Mouse (Mus musculus): Measurements from ENCODE around the gene Prpf6.

The Prpf6 gene

DNA sequence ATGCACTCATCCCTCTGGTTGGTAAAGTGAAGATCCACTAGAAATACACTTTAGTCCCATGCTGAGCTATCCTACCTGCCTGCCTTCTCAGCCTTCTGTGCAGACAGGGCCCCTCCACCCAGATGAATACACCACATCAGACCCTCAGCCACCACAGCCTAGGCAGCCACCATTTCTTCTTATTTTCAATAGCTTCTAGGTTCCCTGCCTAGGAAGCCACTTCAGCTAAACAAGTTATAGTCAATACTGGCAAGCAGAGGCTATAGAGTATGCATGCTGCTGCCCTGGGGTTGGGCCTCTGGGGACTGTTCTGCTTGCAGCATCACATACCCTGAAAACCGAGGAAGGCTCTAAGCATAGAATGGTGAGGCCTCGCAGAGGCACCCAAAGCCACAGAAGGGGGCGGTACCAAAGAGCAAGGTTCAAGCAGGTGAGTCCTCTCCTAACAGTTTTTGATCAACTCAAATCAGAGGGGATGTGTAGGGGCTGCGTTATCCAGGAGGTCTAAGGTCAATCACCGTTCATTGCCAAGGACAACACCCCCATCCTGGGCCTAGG is at the start of gene Prpf6:
Prpf6 (plus strand) TSS at position 341 of the 558 bp plus-strand sequence.
- no peak for DNase-seq

DNA sequence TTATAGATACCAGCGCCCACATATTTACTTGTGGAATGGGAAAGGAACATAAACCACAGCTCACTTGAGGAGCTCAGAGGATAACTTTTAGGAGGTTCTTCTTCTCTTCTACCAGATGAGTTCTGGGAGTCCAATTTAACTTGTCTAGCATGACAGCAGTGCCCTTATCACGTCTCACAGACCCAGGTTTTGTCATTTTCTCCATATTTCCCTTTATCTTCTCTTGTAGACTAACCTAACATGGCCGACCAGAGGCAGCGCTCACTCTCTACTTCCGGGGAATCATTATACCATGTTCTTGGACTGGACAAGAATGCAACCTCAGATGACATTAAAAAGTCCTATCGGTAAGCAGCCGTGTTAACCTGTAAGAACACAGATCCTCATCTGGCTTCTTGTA is 45.5 kb upstream of the Prpf6 start:
- no peak for DNase-seq

DNA sequence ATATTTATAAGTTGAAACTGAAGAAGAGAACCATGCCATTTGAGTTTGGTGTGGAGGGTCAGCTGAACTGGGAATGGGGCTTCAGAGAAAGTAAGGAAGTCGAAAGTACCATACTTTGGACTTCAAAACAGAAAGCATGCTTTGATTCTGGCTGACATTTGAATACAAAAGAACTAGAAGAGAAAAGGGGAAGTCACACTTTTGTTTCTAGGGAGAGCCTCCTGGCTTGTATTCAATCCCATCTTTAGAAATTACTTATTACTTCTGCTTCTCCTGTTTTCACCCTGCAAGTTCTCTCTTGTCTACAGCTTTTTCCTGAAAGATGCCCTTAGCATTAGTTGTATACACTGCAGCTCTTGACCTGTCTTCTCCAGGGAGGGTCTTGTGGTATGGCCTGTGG is 43.4 kb upstream of the Prpf6 start:
- no peak for DNase-seq

DNA sequence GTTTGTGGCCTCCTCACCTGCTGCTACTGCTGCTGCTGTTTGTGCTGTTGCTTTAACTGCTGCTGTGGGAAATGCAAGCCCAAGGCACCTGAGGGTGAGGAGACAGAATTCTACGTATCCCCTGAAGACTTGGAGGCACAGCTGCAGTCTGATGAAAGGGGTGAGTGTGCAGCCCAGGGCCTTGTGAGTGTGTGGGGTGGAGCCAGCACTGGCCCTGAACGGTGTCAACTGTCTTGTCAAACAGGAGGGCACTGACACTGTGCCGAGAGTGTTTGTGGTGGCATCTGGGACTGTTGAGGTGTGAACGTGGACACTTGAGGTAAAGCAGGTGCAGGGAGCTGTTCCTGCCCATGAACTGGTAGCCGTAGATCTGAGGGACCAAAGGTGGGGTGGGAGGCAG is 43.0 kb upstream of the Prpf6 start:
- no peak for DNase-seq

DNA sequence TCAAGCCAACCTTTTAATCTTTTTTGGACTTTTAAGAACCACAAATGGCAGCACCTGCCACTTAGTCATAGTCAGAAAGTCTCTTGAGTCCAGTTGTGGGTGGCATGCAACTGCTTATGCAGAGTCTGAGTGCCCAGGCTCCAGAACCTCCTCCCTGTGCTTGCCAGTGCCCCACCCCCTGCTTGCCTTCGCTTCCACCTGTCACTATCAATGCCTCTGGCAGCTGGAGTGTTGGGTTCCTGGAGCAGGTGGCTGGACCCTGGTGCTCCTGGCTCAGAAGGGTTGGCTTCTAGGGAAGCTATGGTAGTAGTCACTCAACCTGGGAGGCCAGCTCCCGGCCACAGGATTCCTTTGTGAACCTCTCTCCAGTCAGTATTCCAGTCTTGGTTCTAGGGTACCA is 41.4 kb upstream of the Prpf6 start:
- no peak for DNase-seq

DNA sequence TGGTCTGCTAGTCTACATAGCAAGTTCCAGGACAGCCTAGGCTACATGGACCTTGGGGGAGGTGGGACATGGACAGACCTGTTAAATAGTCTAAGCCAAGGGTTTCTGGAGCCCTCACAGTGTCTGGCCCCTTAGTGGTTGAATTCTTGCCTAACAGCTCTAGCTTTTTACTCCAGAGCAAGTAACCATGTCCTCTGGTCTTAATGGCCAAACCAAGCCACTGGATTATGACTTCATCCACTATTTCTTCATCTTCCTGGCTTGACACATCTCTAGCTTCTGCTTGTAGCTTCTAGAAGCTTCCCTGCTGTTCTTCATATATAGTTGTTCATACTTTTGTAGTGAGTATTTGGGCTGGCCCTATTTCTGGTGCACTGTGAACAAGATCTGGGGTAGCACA is 37.9 kb upstream of the Prpf6 start:
- DNase-seq: no peak

DNA sequence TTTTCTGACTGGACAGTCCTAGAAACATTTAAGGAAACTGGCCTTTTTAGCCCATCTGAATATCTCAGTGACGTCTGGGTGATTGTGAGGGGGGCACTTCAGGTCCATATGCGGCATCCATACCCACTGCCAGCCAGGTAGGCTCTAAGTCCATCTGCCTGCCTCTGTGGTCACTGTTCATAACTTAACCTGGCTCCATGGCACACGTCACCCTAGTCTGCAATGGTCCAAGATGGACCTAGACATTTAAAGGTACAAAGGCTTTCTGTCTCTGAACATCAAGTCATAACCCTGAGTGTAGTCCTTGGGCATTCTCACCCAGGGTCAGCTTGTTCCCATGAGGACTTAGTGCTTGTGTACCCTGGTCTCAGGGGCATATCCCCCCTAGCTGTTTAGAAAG is 24.3 kb upstream of the Prpf6 start:
- DNase-seq: no peak

DNA sequence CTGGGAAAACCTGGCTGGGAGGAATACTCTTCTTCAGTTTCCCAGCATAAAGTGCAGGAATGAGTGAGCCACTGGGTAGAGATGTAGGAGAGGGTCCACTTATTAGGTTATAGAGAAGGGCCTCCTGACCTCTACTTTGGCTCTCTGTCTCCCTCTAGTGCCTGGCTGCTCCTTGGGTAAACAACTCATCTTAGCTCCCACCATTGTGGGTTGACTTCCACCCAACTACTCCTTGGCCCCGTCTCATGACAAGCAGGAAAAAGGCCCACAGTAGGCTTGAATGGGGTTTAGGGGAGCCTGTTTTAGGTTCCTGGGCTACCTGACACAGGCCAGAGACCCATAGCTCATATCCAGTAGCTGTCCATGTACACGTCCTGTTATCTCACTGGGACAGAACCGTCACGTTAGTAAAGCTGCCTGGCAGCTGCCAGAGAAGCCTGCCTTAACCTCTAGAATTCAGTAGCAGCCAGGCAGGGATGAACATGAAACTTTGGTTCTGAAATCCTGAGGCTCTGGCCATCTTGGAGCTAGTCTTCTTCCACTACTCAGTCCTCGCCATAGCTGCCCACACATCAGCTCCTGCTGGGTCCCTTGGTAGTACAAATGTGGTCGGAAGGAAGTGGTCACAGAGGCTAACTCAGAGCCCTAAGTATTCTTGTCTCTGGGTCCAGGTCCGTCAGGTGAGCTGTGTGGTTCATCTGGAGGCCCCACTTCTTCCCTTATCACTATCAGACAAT is 23.2 kb upstream of the Prpf6 start:
- DNase-seq: no peak

DNA sequence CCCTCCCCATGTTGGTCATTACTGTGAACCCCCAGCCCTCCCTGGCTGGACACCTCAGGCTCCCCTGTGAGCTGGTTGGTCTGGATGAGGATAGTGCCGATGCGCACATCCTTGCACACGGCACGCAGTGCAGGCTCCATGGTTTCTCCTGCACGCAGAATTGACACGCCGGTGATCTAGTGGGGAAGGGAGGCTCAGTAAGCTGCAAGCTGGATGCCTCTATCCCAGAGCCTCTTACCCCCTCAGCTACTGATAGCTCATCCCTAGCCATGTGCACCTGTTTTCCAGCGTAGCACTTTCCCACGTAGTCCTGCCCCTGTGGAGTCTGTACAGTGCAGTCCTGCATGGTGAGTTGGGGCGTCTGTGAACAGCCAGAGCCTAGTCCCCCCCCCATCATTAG is 21.8 kb upstream of the Prpf6 start:
- DNase-seq: no peak

DNA sequence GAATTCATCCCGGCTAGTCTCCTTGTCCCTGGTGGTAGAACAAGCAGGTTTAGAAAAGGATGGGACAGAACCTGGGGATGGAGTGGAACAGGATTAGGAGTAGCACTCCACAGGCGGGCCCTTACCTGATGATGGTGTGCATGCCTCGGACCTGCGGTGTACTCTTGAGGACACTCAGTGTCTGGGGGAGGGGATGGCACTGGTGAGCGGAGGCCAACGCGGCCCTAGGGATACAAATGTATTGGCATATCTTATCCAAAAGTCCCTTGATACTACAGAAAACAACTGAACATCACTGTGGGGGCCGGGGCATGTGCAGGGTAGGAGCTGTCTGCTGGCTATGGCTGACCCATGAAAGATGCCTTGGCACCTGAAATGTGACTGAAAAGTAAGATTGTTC is 21.3 kb upstream of the Prpf6 start:
- DNase-seq: no peak

DNA sequence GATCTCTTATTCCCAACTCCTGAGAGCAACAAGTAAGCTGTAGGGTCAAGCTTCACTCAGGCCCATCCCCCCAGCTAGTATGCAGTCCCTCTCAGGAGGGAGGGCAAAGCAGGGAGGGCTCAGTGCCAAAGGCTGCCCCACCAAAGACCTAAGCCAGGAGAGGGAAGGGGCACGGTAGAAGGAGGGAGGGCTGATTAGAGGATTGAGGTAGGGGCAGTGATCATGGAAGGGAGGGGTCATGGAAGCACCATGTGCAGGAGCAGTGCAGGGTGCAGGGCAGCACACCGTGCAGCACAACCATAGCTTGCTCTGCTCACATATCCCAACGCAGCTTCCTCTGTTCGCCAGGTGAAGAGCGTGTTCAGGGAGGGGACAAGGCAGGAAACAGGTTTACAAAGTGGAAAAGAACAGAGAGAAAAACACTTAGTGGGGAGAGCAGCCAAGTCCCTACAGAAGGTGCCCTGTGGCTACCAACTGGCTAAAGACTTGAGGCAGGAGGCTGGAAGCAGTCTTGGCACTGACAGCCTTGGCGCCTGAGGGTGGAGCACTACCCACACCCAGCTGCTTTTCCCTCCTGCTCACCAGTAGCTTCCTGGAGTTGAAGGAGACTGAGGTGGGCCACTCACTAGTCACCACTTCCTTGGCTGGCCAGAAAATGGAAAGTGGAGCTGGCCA is 20.6 kb upstream of the Prpf6 start:
- no peak for DNase-seq

DNA sequence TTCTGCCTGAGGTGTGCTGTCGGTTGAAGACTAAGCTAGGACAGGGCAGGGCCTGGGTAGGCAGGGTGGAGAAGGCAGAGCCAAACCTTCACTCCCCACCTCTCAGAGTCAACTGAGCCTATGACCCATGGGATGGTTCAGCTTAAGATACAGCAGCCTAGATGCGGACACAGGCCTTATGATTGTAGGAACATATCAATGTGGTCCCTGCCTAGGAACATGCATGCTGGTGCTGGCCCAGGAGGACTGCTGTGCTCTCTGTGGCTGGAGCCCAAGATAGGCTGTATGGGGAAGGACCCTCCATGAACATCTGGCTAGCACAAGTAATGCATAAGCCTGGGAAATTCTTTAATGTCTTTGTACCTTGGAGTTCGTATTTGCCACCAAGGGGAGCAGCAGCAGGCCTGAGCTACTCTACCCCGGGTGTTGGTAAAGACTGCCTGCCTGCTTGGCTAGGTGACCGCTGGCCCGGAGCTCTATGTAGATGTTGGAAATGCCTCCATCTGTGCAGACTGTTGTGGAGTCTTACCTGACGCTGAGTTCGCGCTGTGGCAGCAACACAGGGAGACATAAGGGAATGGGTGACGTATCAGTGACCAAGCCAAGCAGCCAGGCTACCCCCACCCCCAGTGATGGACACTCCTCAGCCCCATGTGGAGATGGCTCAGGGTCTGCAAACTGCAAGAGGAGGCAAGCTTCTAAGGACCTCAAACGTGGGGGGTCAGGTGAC is 19.6 kb upstream of the Prpf6 start:
- DNase-seq: no peak

DNA sequence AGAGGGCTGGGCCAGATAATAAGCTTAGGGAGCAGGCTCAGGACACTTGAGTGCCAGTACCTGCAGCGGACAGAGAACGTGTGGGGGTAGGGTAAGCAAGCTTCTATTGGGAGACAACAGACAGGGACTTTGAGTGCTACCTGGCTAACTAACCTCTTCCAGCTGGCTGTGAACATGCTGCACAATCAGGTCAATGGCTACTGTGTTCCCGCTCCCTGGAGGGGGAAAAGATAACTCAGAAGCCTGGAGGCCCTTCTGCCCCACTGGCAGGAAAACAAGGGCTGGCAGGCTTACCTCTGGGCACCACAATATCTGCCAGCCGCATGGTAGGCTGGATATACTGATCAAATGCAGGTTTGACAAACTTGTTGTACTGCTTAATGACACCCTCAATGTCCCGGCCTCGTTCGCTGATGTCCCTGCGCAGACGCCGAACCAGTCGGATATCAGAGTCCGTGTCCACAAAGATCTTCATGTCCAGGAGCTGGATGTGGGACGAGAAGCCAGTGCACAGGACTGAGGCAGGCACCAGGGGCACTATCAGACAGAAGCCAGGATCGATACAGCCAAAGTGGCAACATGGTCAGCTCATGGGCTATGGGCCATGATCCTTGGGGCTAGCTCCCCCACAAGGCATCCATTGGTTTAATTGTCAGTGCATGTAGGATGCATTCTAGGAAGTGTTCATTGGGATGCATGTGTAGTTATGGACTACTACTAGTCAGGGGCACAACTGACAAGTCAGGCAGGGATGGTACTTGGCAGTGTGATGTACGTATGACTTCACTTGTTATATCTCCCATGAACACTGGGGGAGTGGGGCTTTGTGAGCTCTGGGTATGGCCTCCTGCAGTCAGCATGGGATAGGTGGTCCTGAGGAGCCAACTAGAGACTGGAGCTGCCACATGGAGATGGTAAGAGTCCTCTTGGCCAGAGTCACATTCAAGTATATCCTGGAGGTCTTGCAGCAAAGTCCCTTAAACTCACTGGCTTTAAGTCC is 18.4 kb upstream of the Prpf6 start:
- no peak for DNase-seq

DNA sequence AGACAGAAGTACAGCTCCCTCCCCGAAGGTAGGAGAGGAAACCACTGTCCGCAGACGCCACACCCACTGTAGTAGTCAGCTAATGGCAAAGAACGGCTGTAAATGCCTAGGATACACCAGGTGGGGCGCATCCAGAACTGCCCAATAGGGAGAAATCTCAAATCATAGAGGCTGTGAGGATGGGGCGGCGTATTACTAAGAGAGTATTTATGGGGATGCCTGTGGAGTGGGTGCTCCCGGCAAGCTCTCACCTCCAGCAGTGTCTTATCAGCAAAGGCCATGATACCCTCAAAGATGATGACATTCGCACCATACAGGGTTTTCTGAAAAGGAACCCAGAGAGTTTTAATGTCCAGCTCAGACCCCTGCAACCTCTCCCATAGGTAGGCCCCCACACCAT is 17.7 kb upstream of the Prpf6 start:
- DNase-seq: no peak

DNA sequence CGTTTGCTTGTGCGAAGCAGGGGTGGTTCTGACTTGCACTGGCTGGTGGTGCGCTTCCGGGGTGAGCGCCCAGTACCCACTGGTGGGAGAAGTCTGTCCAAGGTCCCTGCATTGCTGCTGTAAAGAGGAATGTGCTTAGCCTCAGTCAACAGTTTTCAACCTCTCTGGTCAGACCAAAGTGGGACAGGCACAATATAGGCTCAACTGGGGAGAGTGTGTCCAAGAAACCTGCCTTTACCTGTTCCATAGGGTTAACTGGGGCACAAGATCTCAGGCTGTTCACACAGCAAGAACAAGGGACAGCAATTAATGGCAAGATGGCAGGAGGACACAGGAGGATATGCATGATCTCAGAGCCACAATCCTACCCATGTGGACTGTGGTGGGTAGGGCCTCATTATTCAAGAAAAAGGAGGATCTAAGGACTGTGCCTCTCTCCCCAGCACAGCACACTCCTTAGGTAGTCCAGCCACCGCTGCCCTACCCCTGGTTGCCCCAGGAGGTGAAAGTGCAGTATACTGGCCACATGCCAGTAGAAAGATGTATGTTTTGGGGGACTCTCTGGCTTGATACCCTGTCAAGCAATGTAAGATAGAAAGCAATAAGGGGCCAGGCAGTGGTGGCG is 16.6 kb upstream of the Prpf6 start:
- DNase-seq: no peak

DNA sequence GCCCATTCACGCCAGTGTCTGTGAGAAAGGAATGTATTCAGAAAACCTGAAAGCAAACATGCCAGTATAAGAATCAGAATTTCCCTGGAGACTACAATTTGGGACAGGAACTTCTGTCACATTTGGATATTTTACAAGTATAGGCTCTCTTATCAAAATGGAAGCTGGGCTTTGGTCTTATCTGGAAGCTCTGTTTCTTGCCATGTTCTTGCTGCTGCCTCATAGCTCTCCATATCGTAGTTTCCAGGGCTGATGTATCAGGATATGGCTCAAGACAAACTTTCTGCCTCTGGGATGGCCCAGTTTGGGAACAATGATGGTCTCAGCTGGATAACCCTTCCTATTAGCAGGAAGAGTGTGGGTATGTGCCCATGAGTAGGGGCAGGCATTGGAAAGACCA is 15.1 kb upstream of the Prpf6 start:
- DNase-seq: no peak

DNA sequence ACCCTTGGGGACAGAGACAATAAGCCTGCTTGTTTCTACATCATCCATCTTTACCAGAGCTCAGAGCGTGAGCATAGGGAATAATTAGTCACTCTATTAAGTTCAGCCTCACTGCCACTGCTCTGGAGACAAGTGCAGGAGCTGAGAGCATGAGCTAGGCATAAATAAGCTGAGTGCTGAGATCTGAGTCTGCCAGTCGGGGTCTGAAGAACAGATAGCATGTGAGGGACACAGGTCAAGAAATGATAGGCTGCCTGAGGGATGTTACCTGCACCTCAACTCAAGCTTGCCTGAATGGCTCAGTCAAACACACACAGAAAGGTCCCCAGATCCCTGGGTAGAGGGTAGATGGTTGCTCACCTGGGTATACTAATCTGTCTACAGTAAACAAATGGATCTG is 14.5 kb upstream of the Prpf6 start:
- DNase-seq: no peak

DNA sequence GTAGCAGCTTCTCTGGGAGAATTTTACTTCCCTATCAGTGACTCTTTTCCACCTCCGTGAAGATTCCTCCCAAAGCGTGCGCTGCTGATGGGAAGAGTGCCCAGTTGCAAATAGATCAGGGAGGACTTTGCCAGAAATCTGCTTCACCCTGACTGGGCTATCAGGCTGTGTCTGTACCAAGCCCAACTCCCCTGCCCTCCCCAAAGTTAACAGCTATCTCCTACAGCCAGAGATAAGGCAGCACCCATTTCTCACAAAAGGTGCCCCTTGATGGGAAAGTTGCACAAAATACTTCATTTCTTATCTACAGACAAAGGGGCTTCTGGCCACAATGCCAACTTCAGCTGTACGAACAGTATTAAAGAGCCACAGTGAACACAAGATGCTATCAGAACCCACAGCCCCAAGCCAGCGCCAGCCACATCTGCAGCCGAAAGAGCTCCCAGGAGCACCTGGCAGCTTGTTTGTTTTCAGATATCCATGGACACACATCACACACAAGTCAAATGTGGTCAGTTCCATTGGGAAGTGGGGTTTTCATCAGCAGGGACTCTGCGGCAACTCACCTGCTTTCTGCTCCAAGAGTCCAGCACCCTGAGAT is 13.6 kb upstream of the Prpf6 start:
- no peak for DNase-seq

DNA sequence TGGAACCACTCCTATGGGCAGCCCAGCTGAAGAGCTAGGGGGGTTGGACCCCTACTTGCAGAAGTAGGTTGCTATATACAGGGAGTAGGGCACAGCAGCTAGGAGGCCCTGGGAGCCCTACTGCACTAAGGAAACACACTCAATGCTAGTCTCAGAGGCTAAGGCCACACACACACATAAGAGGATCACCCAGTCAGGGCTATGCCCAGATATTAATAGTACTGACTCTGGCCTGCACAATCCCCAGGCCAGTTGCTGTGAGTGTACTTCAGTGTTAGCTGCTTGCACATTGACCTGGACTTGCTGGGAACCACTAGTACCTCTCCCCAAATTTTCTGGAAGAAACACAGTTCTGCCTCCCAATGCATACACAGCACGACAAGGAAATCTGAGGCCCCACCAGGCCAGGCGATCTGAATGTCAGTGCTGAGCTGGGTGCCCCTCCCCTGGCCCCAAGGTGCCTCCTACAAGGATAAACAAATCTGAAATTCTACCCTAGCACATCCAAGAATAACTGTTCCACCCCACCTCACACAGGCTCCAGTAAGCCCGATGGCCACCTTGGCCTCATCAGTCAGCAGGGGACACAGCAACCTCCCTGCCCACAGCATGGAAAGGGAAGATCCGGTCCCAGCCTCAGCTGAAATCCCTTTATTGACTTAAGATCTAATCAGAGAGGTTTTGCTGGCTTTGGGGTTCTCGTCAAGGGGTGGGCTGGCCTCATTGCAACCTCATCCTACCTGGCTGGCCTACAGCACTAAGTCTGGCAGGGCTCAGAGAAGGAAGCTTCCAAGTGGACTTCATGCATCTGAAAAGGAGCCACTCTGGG is 12.7 kb upstream of the Prpf6 start:
- DNase-seq: no peak

DNA sequence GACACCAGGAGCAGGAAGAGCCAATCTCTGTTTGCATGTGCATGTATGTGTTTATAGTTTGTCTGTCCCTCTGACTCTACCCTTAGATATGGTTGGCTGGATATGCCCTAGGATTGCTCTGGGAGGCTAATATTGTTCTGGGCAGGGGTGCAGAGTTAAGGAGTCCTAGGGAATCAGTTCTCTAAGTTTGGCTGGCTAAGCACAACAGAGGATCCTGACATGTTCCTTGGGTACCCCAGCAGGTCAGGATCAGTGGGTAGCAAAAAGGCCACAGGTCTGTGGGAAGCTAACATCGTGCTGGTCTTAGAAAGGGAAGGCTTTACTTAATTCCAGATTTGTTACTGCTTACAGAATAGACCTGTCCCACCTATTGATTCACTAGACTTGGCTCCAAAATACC is 12.0 kb upstream of the Prpf6 start:
- DNase-seq: no peak
